Mouse (Mus musculus) liver, embryonic 16.5 days (tissue): Measurements from ENCODE around the gene Gng10. TPM values are rescaled to one million over a fixed set of nuclear protein-coding genes. Genes with fewer than 3 reads are reported as not detected.

ENCODE experiments used
- ATAC-seq: fragments of 200-750 bp; cut with Nextera tagmentation; 2 replicates; pipeline ENCODE4 v1.8.0; 2017; ENCODE audit warnings: low read depth, mild to moderate bottlenecking, moderate number of reproducible peaks, moderate library complexity
- H3K27ac ChIP-seq: fragments of 300-500 bp; sonication (generic); 2 replicates; pipeline ENCODE4 v1.5.1; 2014; ENCODE audit warnings: mild to moderate bottlenecking, low read length
- H3K27me3 ChIP-seq: fragments of 300-500 bp; sonication (generic); 2 replicates; pipeline ENCODE4 v1.6.1; 2014; ENCODE audit warnings: low read depth, low read length, mixed read lengths; ENCODE audit not compliant: control insufficient read depth, insufficient read depth
- H3K36me3 ChIP-seq: fragments of 300-500 bp; sonication (generic); 2 replicates; pipeline ENCODE4 v1.6.1; 2014; ENCODE audit warnings: mild to moderate bottlenecking; ENCODE audit not compliant: control insufficient read depth, insufficient read depth
- H3K4me1 ChIP-seq: fragments of 300-500 bp; sonication (generic); 2 replicates; pipeline ENCODE4 v1.6.1; 2014; ENCODE audit warnings: low read depth, low read length, mixed read lengths; ENCODE audit not compliant: control insufficient read depth
- H3K4me2 ChIP-seq: fragments of 300-500 bp; sonication (generic); 2 replicates; pipeline ENCODE4 v1.6.1; 2014; ENCODE audit warnings: low read depth, low read length, mixed read lengths
- H3K4me3 ChIP-seq: fragments of 300-500 bp; sonication (generic); 2 replicates; pipeline ENCODE4 v1.5.1; 2014; ENCODE audit warnings: low read depth, mild to moderate bottlenecking, low read length
- H3K9ac ChIP-seq: fragments of 300-500 bp; sonication (generic); 2 replicates; pipeline ENCODE4 v1.6.1; 2014; ENCODE audit warnings: low read depth, low read length
- H3K9me3 ChIP-seq: fragments of 300-500 bp; sonication (generic); replicated peaks from 2 replicates; pipeline ENCODE4 v1.6.1; 2016; ENCODE audit warnings: low read length; ENCODE audit not compliant: control insufficient read depth
- WGBS: fragments of 180-500 bp; shearing (Covaris S2); extraction: QIAGEN DNeasy Blood & Tissue Kit; methylation state at CpG from one replicate; pipeline ENCODE4 v1.1.7; 2014; ENCODE audit not compliant: insufficient replicate concordance; 5-methylcytosine and 5-hydroxymethylcytosine counted together
- polyA plus RNA-seq: library from polyadenylated mRNA; unstranded; fragments of >200 nt; fragmentation: Nextera tagmentation; extraction: Ambion mirVana; gene quantifications from 2 replicates; pipeline ENCODE4 v1.2.1, GENCODE M21; 2015

Gene Gng10
- polyA plus RNA-seq, 1 experiment from 2014 or later = 12.5 TPM

GRCm38 (mm10) chr4:59040397-59041287 lies 5.8 kb downstream of the Gng10 start:
- no peak for ATAC-seq
- no peak overlapping the region for H3K9ac ChIP-seq
- 57% methylated on average over 11 of the region's 11 CpGs for WGBS

GRCm38 (mm10) chr4:59043074-59043473 lies 8.2 kb downstream of the Gng10 start:
- no peak overlapping the region for H3K4me2 ChIP-seq
- WGBS = 89% methylated on average over 5 of the region's 5 CpGs
- no peaks in the 10 kb centered on the region for H3K27me3 ChIP-seq
- no peak overlapping the region for H3K9ac ChIP-seq
- no peaks in the 10 kb centered on the region for H3K36me3 ChIP-seq
- H3K27ac ChIP-seq = no peak overlapping the region
- no peaks in the 10 kb centered on the region for H3K4me1 ChIP-seq
- H3K4me3 ChIP-seq = no peak overlapping the region
- no peaks in the 10 kb centered on the region for H3K9me3 ChIP-seq
- ATAC-seq = no peak

More at GRCm38 (mm10) chr4:59040397-59041287, 5.8 kb downstream of the Gng10 start:
- Histone ChIP-seq H3K4me1 (peaks cover 7% of the 10 kb centered on the region), H3K4me2 (no peak overlapping the region), H3K27ac (no peak overlapping the region), H3K4me3 (no peak overlapping the region), H3K27me3 (no peaks in the 10 kb centered on the region), H3K9me3 (no peaks in the 10 kb centered on the region), H3K36me3 (no peaks in the 10 kb centered on the region)

- H3K4me3 ChIP-seq = no peak overlapping the region
- H3K9me3 ChIP-seq = no peaks in the 10 kb centered on the region
- no peaks in the 10 kb centered on the region for H3K36me3 ChIP-seq
- H3K27me3 ChIP-seq = no peaks in the 10 kb centered on the region
- H3K9ac ChIP-seq = no peak overlapping the region
- H3K4me2 ChIP-seq = no peak overlapping the region
- ATAC-seq = no peak
- H3K4me1 ChIP-seq = no peaks in the 10 kb centered on the region
- no peak overlapping the region for H3K27ac ChIP-seq
- 62% methylated on average over 6 of the region's 6 CpGs for WGBS
Observed at GRCm38 (mm10) chr4:59043891-59044290, 9.0 kb downstream of the Gng10 start.

- H3K36me3 ChIP-seq = no peaks in the 10 kb centered on the region
- no peak for ATAC-seq
- H3K9ac ChIP-seq = no peak overlapping the region
- H3K27ac ChIP-seq = no peak overlapping the region
- H3K4me3 ChIP-seq = no peak overlapping the region
- H3K9me3 ChIP-seq = no peaks in the 10 kb centered on the region
- H3K27me3 ChIP-seq = no peaks in the 10 kb centered on the region
- WGBS = 45% methylated on average over 3 of the region's 3 CpGs
- H3K4me1 ChIP-seq = no peaks in the 10 kb centered on the region
- no peak overlapping the region for H3K4me2 ChIP-seq
Observed at GRCm38 (mm10) chr4:59047222-59047621, 12.3 kb downstream of the Gng10 start.

GRCm38 (mm10) chr4:59051081-59051480 lies 16.2 kb downstream of the Gng10 start:
- ATAC-seq = no peak
- Histone ChIP-seq H3K9me3 (no peaks in the 10 kb centered on the region), H3K36me3 (no peaks in the 10 kb centered on the region), H3K27me3 (no peaks in the 10 kb centered on the region), H3K27ac (no peak overlapping the region), H3K4me2 (no peak overlapping the region), H3K4me3 (no peak overlapping the region), H3K4me1 (no peaks in the 10 kb centered on the region), H3K9ac (no peak overlapping the region)
- WGBS = 42% methylated on average over 1 of the region's 1 CpGs

GRCm38 (mm10) chr4:59057929-59058328 lies 23.0 kb downstream of the Gng10 start:
- WGBS = 53% methylated on average over 3 of the region's 3 CpGs
- H3K36me3 ChIP-seq = no peaks in the 10 kb centered on the region
- no peak overlapping the region for H3K9ac ChIP-seq
- H3K27me3 ChIP-seq = no peaks in the 10 kb centered on the region
- no peak overlapping the region for H3K4me3 ChIP-seq
- H3K4me2 ChIP-seq = no peak overlapping the region
- no peak for ATAC-seq
- H3K27ac ChIP-seq = no peak overlapping the region
- no peaks in the 10 kb centered on the region for H3K4me1 ChIP-seq
- no peaks in the 10 kb centered on the region for H3K9me3 ChIP-seq

GRCm38 (mm10) chr4:59062526-59062925 lies 27.6 kb downstream of the Gng10 start:
- H3K27ac ChIP-seq = no peak overlapping the region
- 79% methylated on average over 12 of the region's 12 CpGs for WGBS
- no peaks in the 10 kb centered on the region for H3K9me3 ChIP-seq
- no peak overlapping the region for H3K9ac ChIP-seq
- no peaks in the 10 kb centered on the region for H3K27me3 ChIP-seq
- no peak for ATAC-seq
- H3K4me1 ChIP-seq = no peaks in the 10 kb centered on the region
- no peaks in the 10 kb centered on the region for H3K36me3 ChIP-seq
- no peak overlapping the region for H3K4me3 ChIP-seq
- no peak overlapping the region for H3K4me2 ChIP-seq

GRCm38 (mm10) chr4:59069276-59069675 lies 34.4 kb downstream of the Gng10 start:
- Histone ChIP-seq H3K4me1 (no peaks in the 10 kb centered on the region), H3K4me3 (no peak overlapping the region), H3K9me3 (no peaks in the 10 kb centered on the region), H3K9ac (no peak overlapping the region), H3K4me2 (no peak overlapping the region), H3K36me3 (no peaks in the 10 kb centered on the region), H3K27ac (no peak overlapping the region), H3K27me3 (no peaks in the 10 kb centered on the region)
- no peak for ATAC-seq
- 46% methylated on average over 3 of the region's 3 CpGs for WGBS

GRCm38 (mm10) chr4:59083430-59083829 lies 48.5 kb downstream of the Gng10 start:
- Histone ChIP-seq H3K9ac (no peak overlapping the region), H3K4me2 (no peak overlapping the region), H3K4me1 (no peaks in the 10 kb centered on the region), H3K4me3 (no peak overlapping the region), H3K9me3 (no peaks in the 10 kb centered on the region), H3K27me3 (no peaks in the 10 kb centered on the region), H3K36me3 (no peaks in the 10 kb centered on the region), H3K27ac (no peak overlapping the region)
- no peak for ATAC-seq
- 57% methylated on average over 2 of the region's 2 CpGs for WGBS
